Comparison of ENCODE assay signal across 1 mouse cellular context in genomic region chr15:101976641-101977040, GRCm38 (mm10).
TF ChIP-seq lines count a peak whose summit lies in the region.

No protein-coding gene starts in this region.

TF ChIP-seq in CH12.LX, 34 proteins besides CTCF, POLR2A, EP300 and RAD21:
- no peak for TF ChIP-seq CHD2 (IDR thresholded peaks at IDR 0.05; ENCODE audit: low read length)
- TF ChIP-seq KAT2A (IDR thresholded peaks at IDR 0.05; ENCODE audit: insufficient replicate concordance, low read length): no peak
- no peak for TF ChIP-seq TCF12 (IDR thresholded peaks at IDR 0.05; ENCODE audit: low read depth, low read length)
- TF ChIP-seq BHLHE40 (IDR thresholded peaks at IDR 0.05; ENCODE audit: low read depth, low read length): no peak
- no peak for TF ChIP-seq ZC3H11A (IDR thresholded peaks at IDR 0.05; ENCODE audit: low read depth, low read length)
- no peak for TF ChIP-seq HCFC1 (IDR thresholded peaks at IDR 0.05; ENCODE audit: low read depth, low read length)
- no peak for TF ChIP-seq E2F4 (IDR thresholded peaks at IDR 0.05; ENCODE audit: insufficient replicate concordance, low read depth, low read length)
- TF ChIP-seq ZKSCAN1 (IDR thresholded peaks at IDR 0.05; ENCODE audit: borderline replicate concordance, low read depth, low read length): no peak
- no peak for TF ChIP-seq JUN (IDR thresholded peaks at IDR 0.05; ENCODE audit: insufficient read depth, low read depth, low read length)
- TF ChIP-seq NELFE (IDR thresholded peaks at IDR 0.05; ENCODE audit: low read depth, low read length): no peak
- TF ChIP-seq MAX (IDR thresholded peaks at IDR 0.05; ENCODE audit: low read length): no peak
- no peak for TF ChIP-seq SMC3 (IDR thresholded peaks at IDR 0.05; ENCODE audit: low read depth, low read length)
- no peak for TF ChIP-seq MEF2A (IDR thresholded peaks at IDR 0.05; ENCODE audit: borderline replicate concordance, low read depth, low read length)
- TF ChIP-seq TBP (conservative IDR thresholded peaks at IDR 0.05; ENCODE audit: low read depth, low read length): no peak
- TF ChIP-seq RCOR1 (conservative IDR thresholded peaks at IDR 0.05; ENCODE audit: low read depth, low read length): no peak
- TF ChIP-seq IRF4 (IDR thresholded peaks at IDR 0.05; ENCODE audit: low read depth, low read length): no peak
